Mouse (Mus musculus) myocyte (in vitro differentiated cells): ENCODE results near the gene E130309D02Rik. TPM values are rescaled to one million over a fixed set of nuclear protein-coding genes. Genes with fewer than 3 reads are reported as not detected.

Experiments used
- H3K27me3 ChIP-seq: one replicate; pipeline ENCODE4 v1.6.1; 2011; ENCODE audit not compliant: control insufficient read depth, insufficient read depth, insufficient read length
- H3K36me3 ChIP-seq: one replicate; pipeline ENCODE4 v1.6.1; 2011; ENCODE audit not compliant: control insufficient read depth, insufficient read depth
- H3K4me2 ChIP-seq: one replicate; pipeline ENCODE4 v1.6.1; 2011; ENCODE audit warnings: low read depth, control low read depth
- H3K4me3 ChIP-seq: one replicate; pipeline ENCODE4 v1.5.1; 2011; ENCODE audit warnings: mild to moderate bottlenecking, control low read depth, moderate library complexity
- H3K79me2 ChIP-seq: one replicate; pipeline ENCODE4 v1.6.1; 2011; ENCODE audit not compliant: control insufficient read depth, insufficient read depth
- H3ac ChIP-seq: one replicate; pipeline ENCODE4 v1.6.1; 2011; ENCODE audit not compliant: control insufficient read depth, insufficient read length
- CEBPB ChIP-seq: IDR thresholded peaks from 2 replicates; pipeline ENCODE4 v1.6.1; 2011; ENCODE audit warnings: mild to moderate bottlenecking, moderate library complexity; ENCODE audit not compliant: poor library complexity, insufficient read depth, severe bottlenecking
- E2F4 ChIP-seq: IDR thresholded peaks from one replicate; pipeline ENCODE4 v1.6.1; 2011; ENCODE audit warnings: mild to moderate bottlenecking, control low read depth, moderate library complexity; ENCODE audit not compliant: insufficient read depth
- MAX ChIP-seq: IDR thresholded peaks from one replicate; pipeline ENCODE4 v1.6.1; 2011; ENCODE audit warnings: low read depth, mild to moderate bottlenecking, control low read depth
- MYOD1 ChIP-seq, 3 experiments: IDR thresholded peaks; one replicate each; pipeline ENCODE4 v1.6.1; 2011; ENCODE audit warnings: control low read depth in 2 of 3, low read depth in 2 of 3, mild to moderate bottlenecking in 2 of 3, moderate library complexity in 1 of 3; ENCODE audit not compliant: insufficient read length in 2 of 3, control insufficient read depth in 1 of 3
- MYOG ChIP-seq, 3 experiments: IDR thresholded peaks; one replicate each; pipeline ENCODE4 v1.6.1; 2011; ENCODE audit warnings: control low read depth in 2 of 3, low read depth in 2 of 3, mild to moderate bottlenecking in 2 of 3; ENCODE audit not compliant: insufficient read length in 2 of 3, control insufficient read depth in 1 of 3, insufficient read depth in 1 of 3
- POLR2A ChIP-seq: IDR thresholded peaks from one replicate; pipeline ENCODE4 v1.6.1; 2011; ENCODE audit warnings: low read depth, mild to moderate bottlenecking, control low read depth, moderate library complexity; ENCODE audit not compliant: insufficient read length
- POLR2AphosphoS2 ChIP-seq: IDR thresholded peaks from one replicate; pipeline ENCODE4 v1.6.1; 2011; ENCODE audit warnings: low read depth, control low read depth; ENCODE audit not compliant: insufficient read length
- REST ChIP-seq: IDR thresholded peaks from one replicate; pipeline ENCODE4 v1.6.1; 2011; ENCODE audit warnings: mild to moderate bottlenecking, control low read depth, moderate library complexity; ENCODE audit not compliant: insufficient read depth, insufficient read length
- SRF ChIP-seq: IDR thresholded peaks from one replicate; pipeline ENCODE4 v1.6.1; 2011; ENCODE audit warnings: low read depth; ENCODE audit not compliant: control insufficient read depth, insufficient read length
- TCF12 ChIP-seq: IDR thresholded peaks from one replicate; pipeline ENCODE4 v1.6.1; 2011; ENCODE audit warnings: mild to moderate bottlenecking, control low read depth; ENCODE audit not compliant: poor library complexity, insufficient read depth, severe bottlenecking
- TCF3 ChIP-seq: IDR thresholded peaks from one replicate; pipeline ENCODE4 v1.6.1; 2011; ENCODE audit warnings: low read depth, control low read depth; ENCODE audit not compliant: insufficient read length
- USF1 ChIP-seq: IDR thresholded peaks from one replicate; pipeline ENCODE4 v1.6.1; 2011; ENCODE audit warnings: low read depth, mild to moderate bottlenecking, control low read depth, moderate library complexity
- polyA plus RNA-seq: library from polyadenylated mRNA; unstranded; fragments of >200 nt; fragmentation: generic; extraction: Trizol; gene quantifications from one replicate; pipeline ENCODE4 v1.2.1, GENCODE M21; 2012; ENCODE audit warnings: missing spikeins

Gene E130309D02Rik
- polyA plus RNA-seq, 1 experiment = 25.7 TPM

- Histone ChIP-seq H3K4me3 (no peak overlapping the region), H3ac (no peak overlapping the region), H3K79me2 (peaks cover 26% of the 10 kb centered on the region), H3K36me3 (peaks cover 23% of the 10 kb centered on the region), H3K4me2 (no peak overlapping the region), H3K27me3 (no peaks in the 10 kb centered on the region)
- TF ChIP-seq USF1 = no peak
- TF ChIP-seq TCF3 = no peak
- no peak for TF ChIP-seq TCF12
- no peak for TF ChIP-seq POLR2A
- TF ChIP-seq MYOG (IDR thresholded peaks at IDR 0.05; ENCODE audit: control insufficient read depth in 1 of 3, insufficient read depth in 1 of 3, insufficient read length in 2 of 3, low read depth in 2 of 3) = no peak
- TF ChIP-seq POLR2AphosphoS2 = no peak
- no peak for TF ChIP-seq MYOD1 (IDR thresholded peaks at IDR 0.05; ENCODE audit: control insufficient read depth in 1 of 3, insufficient read length in 2 of 3, low read depth in 2 of 3)
- TF ChIP-seq E2F4 = no peak
- no peak for TF ChIP-seq REST
- no peak for TF ChIP-seq MAX
- no peak for TF ChIP-seq SRF
- TF ChIP-seq CEBPB = no peak
These were observed 5.2 kb downstream of the E130309D02Rik start for GRCm38 (mm10) chr5:143309916-143310315.

- H3K79me2 ChIP-seq = peaks cover 20% of the 10 kb centered on the region
- H3K27me3 ChIP-seq = no peaks in the 10 kb centered on the region
- H3K4me3 ChIP-seq = no peak overlapping the region
- peaks cover 23% of the 10 kb centered on the region for H3K36me3 ChIP-seq
- no peak for TF ChIP-seq CEBPB
- TF ChIP-seq TCF3 = no peak
- TF ChIP-seq USF1 = no peak
- no peak for TF ChIP-seq POLR2A
- TF ChIP-seq MYOG (IDR thresholded peaks at IDR 0.05; ENCODE audit: control insufficient read depth in 1 of 3, insufficient read depth in 1 of 3, insufficient read length in 2 of 3, low read depth in 2 of 3) = no peak
- H3ac ChIP-seq = no peak overlapping the region
- H3K4me2 ChIP-seq = no peak overlapping the region
These were observed 6.3 kb downstream of the E130309D02Rik start for GRCm38 (mm10) chr5:143308825-143309224.

DNA sequence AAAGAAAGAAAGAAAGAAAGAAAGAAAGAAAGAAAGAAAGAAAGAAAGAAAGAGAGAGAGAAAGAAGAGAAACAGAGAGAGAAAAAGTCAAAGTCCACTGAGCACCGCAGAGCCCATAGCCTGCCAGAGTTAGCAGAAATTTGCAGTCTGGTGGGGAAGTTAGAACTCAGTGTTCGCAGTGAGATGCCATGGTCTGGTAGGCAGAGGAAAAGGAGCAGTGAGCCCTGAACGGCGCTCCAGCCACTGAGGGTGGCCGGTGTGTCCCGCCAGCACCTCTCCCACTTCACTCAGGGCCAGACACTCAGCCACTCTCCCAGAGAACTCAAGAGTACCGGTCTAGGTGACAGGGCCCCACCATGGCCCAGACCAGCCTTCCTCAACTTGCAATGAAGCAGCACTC lies 10.9 kb downstream of the E130309D02Rik start:
- Histone ChIP-seq H3K79me2 (peaks cover 7% of the 10 kb centered on the region), H3K4me2 (no peak overlapping the region), H3ac (no peak overlapping the region), H3K4me3 (no peak overlapping the region), H3K27me3 (no peaks in the 10 kb centered on the region), H3K36me3 (peaks cover 18% of the 10 kb centered on the region)
- no peak for TF ChIP-seq REST
- no peak for TF ChIP-seq CEBPB
- no peak for TF ChIP-seq TCF12
- TF ChIP-seq POLR2AphosphoS2 = no peak
- TF ChIP-seq POLR2A = no peak
- TF ChIP-seq MAX = no peak
- no peak for TF ChIP-seq TCF3
- no peak for TF ChIP-seq USF1
- TF ChIP-seq SRF = no peak
- TF ChIP-seq E2F4 = no peak
- no peak for TF ChIP-seq MYOG (IDR thresholded peaks at IDR 0.05; ENCODE audit: control insufficient read depth in 1 of 3, insufficient read depth in 1 of 3, insufficient read length in 2 of 3, low read depth in 2 of 3)
- TF ChIP-seq MYOD1 (IDR thresholded peaks at IDR 0.05; ENCODE audit: control insufficient read depth in 1 of 3, insufficient read length in 2 of 3, low read depth in 2 of 3) = no peak

- TF ChIP-seq REST (no peak), TCF3 (no peak), POLR2AphosphoS2 (no peak)
- Histone ChIP-seq H3K4me3 (no peak overlapping the region), H3K4me2 (no peak overlapping the region), H3K36me3 (peaks cover 15% of the 10 kb centered on the region), H3K27me3 (no peaks in the 10 kb centered on the region), H3ac (no peak overlapping the region), H3K79me2 (peaks cover 7% of the 10 kb centered on the region)
These were observed 13.9 kb downstream of the E130309D02Rik start for GRCm38 (mm10) chr5:143301296-143301695.

GRCm38 (mm10) chr5:143299686-143300085 lies 15.5 kb downstream of the E130309D02Rik start:
- H3K4me3 ChIP-seq = no peak overlapping the region

DNA sequence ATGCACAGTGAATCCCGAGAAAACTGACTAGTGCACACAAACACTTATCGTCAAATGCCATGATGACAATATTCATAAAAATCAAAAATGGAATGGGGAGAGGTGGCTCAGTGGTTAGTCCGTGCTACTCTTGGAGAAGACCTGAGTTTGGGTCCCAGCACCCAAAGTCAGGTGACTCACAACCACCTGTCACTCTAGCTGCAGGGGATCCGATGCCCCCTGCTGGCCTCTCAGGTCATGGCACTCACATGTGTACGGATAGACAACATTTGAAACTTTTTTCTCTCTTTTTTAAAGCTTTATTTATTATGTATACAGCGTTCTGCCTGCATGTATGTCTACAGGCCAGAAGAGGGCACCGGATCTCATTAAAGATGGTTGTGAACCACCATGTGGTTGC lies 16.8 kb downstream of the E130309D02Rik start:
- peaks cover 6% of the 10 kb centered on the region for H3K36me3 ChIP-seq
- H3K79me2 ChIP-seq = no peaks in the 10 kb centered on the region
- no peaks in the 10 kb centered on the region for H3K27me3 ChIP-seq
- no peak overlapping the region for H3K4me2 ChIP-seq
- no peak overlapping the region for H3ac ChIP-seq
- no peak overlapping the region for H3K4me3 ChIP-seq
- TF ChIP-seq MYOG (IDR thresholded peaks at IDR 0.05; ENCODE audit: control insufficient read depth in 1 of 3, insufficient read depth in 1 of 3, insufficient read length in 2 of 3, low read depth in 2 of 3) = no peak
- TF ChIP-seq USF1 = no peak
- TF ChIP-seq MAX = no peak
- TF ChIP-seq POLR2AphosphoS2 = no peak
- TF ChIP-seq REST = no peak
- TF ChIP-seq TCF3 = no peak
- TF ChIP-seq TCF12 = no peak
- TF ChIP-seq E2F4 = no peak
- TF ChIP-seq POLR2A = no peak
- TF ChIP-seq SRF = no peak
- TF ChIP-seq MYOD1 (IDR thresholded peaks at IDR 0.05; ENCODE audit: control insufficient read depth in 1 of 3, insufficient read length in 2 of 3, low read depth in 2 of 3) = no peak
- TF ChIP-seq CEBPB = no peak

More at GRCm38 (mm10) chr5:143299686-143300085, 15.5 kb downstream of the E130309D02Rik start:
- no peak for TF ChIP-seq MAX
- no peak for TF ChIP-seq SRF
- H3ac ChIP-seq = no peak overlapping the region
- H3K27me3 ChIP-seq = no peaks in the 10 kb centered on the region
- H3K36me3 ChIP-seq = peaks cover 6% of the 10 kb centered on the region
- no peak overlapping the region for H3K4me2 ChIP-seq
- no peaks in the 10 kb centered on the region for H3K79me2 ChIP-seq
